Mouse (Mus musculus) embryonic facial prominence, embryonic 14.5 days (tissue): ENCODE results near the gene Galr2. TPM values are rescaled to one million over a fixed set of nuclear protein-coding genes. Genes with fewer than 3 reads are reported as not detected.

Source experiments
- ATAC-seq: fragments of 200-750 bp; cut with Nextera tagmentation; 2 replicates; pipeline ENCODE4 v1.8.0; 2017; ENCODE audit warnings: low read depth, moderate number of reproducible peaks, moderate TSS enrichment
- DNase-seq: peaks from one replicate; pipeline ENCODE4 v3.0.0-alpha.2; 2015; ENCODE audit warnings: low spot score
- H3K27ac ChIP-seq: fragments of 300-500 bp; sonication (generic); replicated peaks from 2 replicates; pipeline ENCODE4 v1.5.1; 2014; ENCODE audit warnings: low read depth, mild to moderate bottlenecking, low read length, moderate library complexity
- H3K27me3 ChIP-seq: fragments of 300-500 bp; sonication (generic); replicated peaks from 2 replicates; pipeline ENCODE4 v1.6.1; 2014; ENCODE audit warnings: low read length; ENCODE audit not compliant: control insufficient read depth, insufficient read depth
- H3K36me3 ChIP-seq: fragments of 300-500 bp; sonication (generic); 2 replicates; pipeline ENCODE4 v1.6.1; 2014; ENCODE audit warnings: low read length, mixed read lengths; ENCODE audit not compliant: control insufficient read depth, insufficient read depth
- H3K4me1 ChIP-seq: fragments of 300-500 bp; sonication (generic); 2 replicates; pipeline ENCODE4 v1.6.1; 2014; ENCODE audit warnings: antibody characterized with exemption, low read length; ENCODE audit not compliant: control insufficient read depth, insufficient read depth
- H3K4me2 ChIP-seq: fragments of 300-500 bp; sonication (generic); 2 replicates; pipeline ENCODE4 v1.6.1; 2014; ENCODE audit warnings: low read depth, mild to moderate bottlenecking, low read length, moderate library complexity, mixed read lengths
- H3K4me3 ChIP-seq: fragments of 300-500 bp; sonication (generic); 2 replicates; pipeline ENCODE4 v1.5.1; 2014; ENCODE audit warnings: low read depth, mild to moderate bottlenecking, low read length
- H3K9ac ChIP-seq: fragments of 300-500 bp; sonication (generic); 2 replicates; pipeline ENCODE4 v1.6.1; 2014; ENCODE audit warnings: low read depth, mild to moderate bottlenecking, low read length, moderate library complexity, mixed read lengths
- H3K9me3 ChIP-seq: fragments of 300-500 bp; sonication (generic); 2 replicates; pipeline ENCODE4 v1.6.1; 2016; ENCODE audit warnings: low read length; ENCODE audit not compliant: control insufficient read depth
- WGBS: fragments of 180-500 bp; shearing (Covaris S2); extraction: QIAGEN DNeasy Blood & Tissue Kit; methylation state at CpG from one replicate; pipeline ENCODE4 v1.1.7; 2014; 5-methylcytosine and 5-hydroxymethylcytosine counted together
- polyA plus RNA-seq: library from polyadenylated mRNA; unstranded; fragments of >200 nt; fragmentation: Nextera tagmentation; extraction: Ambion mirVana; gene quantifications from 2 replicates; pipeline ENCODE4 v1.2.1, GENCODE M21; 2014

Gene Galr2
- polyA plus RNA-seq, 1 experiment from 2014 or later = 0.60 TPM

GRCm38 (mm10) chr11:116307019-116307725 is 26.4 kb downstream of the Galr2 start, which contains the start of gene Exoc7:
Gene Exoc7, minus strand, starts transcription at chr11:116307233.
- no peaks in the 10 kb centered on the region for H3K27me3 ChIP-seq
- H3K4me2 ChIP-seq = peak within 1 kb of the TSS; percentile 82
- no peaks in the 10 kb centered on the region for H3K9me3 ChIP-seq
- no peak for ATAC-seq
- peak within 1 kb of the TSS; percentile 82 for H3K9ac ChIP-seq
- peak within 1 kb of the TSS; percentile 77 for H3K4me3 ChIP-seq
- H3K36me3 ChIP-seq = peaks cover 31% of the 10 kb centered on the region
- peak within 1 kb of the TSS; percentile 44; the same call in 1 of the 2 replicates for H3K27ac ChIP-seq
- no peak for DNase-seq
- peaks cover 4% of the 10 kb centered on the region; the same call in 1 of the 2 replicates for H3K4me1 ChIP-seq
- WGBS = 78% methylated on average over 10 of the region's 10 CpGs

GRCm38 (mm10) chr11:116307762-116308531 is 27.2 kb downstream of the Galr2 start:
- DNase-seq (no peak), ATAC-seq (no peak)
- peaks cover 4% of the 10 kb centered on the region; the same call in 1 of the 2 replicates for H3K4me1 ChIP-seq
- no peaks in the 10 kb centered on the region for H3K9me3 ChIP-seq
- H3K4me2 ChIP-seq = no peak overlapping the region
- peaks cover 23% of the 10 kb centered on the region for H3K36me3 ChIP-seq
- 91% methylated on average over 12 of the region's 12 CpGs for WGBS
- H3K27me3 ChIP-seq = no peaks in the 10 kb centered on the region
- no peak overlapping the region for H3K4me3 ChIP-seq
- H3K9ac ChIP-seq = no peak overlapping the region
- no peak overlapping the region for H3K27ac ChIP-seq

- H3K27me3 ChIP-seq = no peaks in the 10 kb centered on the region
- ATAC-seq (no peak), DNase-seq (no peak)
- no peaks in the 10 kb centered on the region for H3K9me3 ChIP-seq
- WGBS = 65% methylated on average over 3 of the region's 3 CpGs
- H3K4me1 ChIP-seq = peaks cover 4% of the 10 kb centered on the region; the same call in 1 of the 2 replicates
- H3K9ac ChIP-seq = no peak overlapping the region
- no peak overlapping the region for H3K4me3 ChIP-seq
- peaks cover 7% of the 10 kb centered on the region; the same call in 1 of the 2 replicates for H3K36me3 ChIP-seq
- no peak overlapping the region for H3K4me2 ChIP-seq
- no peak overlapping the region for H3K27ac ChIP-seq
These were observed 28.9 kb downstream of the Galr2 start for GRCm38 (mm10) chr11:116309601-116310000.

GRCm38 (mm10) chr11:116311169-116311568 is 30.4 kb downstream of the Galr2 start:
- DNase-seq (peak; percentile 84), ATAC-seq (no peak)
- Histone ChIP-seq H3K4me1 (peaks cover 4% of the 10 kb centered on the region; the same call in 1 of the 2 replicates), H3K4me3 (no peak overlapping the region), H3K4me2 (no peak overlapping the region), H3K9ac (no peak overlapping the region), H3K36me3 (no peaks in the 10 kb centered on the region), H3K9me3 (no peaks in the 10 kb centered on the region), H3K27me3 (no peaks in the 10 kb centered on the region), H3K27ac (peak overlapping the region; percentile 52; the same call in 1 of the 2 replicates)
- 37% methylated on average over 8 of the region's 8 CpGs for WGBS

- Histone ChIP-seq H3K4me1 (no peaks in the 10 kb centered on the region; the same call in 1 of the 2 replicates), H3K36me3 (no peaks in the 10 kb centered on the region), H3K9ac (no peak overlapping the region), H3K9me3 (no peaks in the 10 kb centered on the region), H3K27me3 (no peaks in the 10 kb centered on the region), H3K27ac (no peak overlapping the region), H3K4me3 (no peak overlapping the region), H3K4me2 (no peak overlapping the region)
- DNase-seq (peak; percentile 88), ATAC-seq (peak; percentile 80)
- 30% methylated on average over 8 of the region's 8 CpGs for WGBS
These were observed 31.6 kb downstream of the Galr2 start for GRCm38 (mm10) chr11:116312359-116312758.

GRCm38 (mm10) chr11:116318719-116319659 is 38.2 kb downstream of the Galr2 start:
- Histone ChIP-seq H3K9ac (peak overlapping the region; percentile 69), H3K27ac (no peak overlapping the region), H3K4me1 (0 out of 2 replicates have a peak, but pooled peaks cover 4% of the 10 kb centered on the region), H3K27me3 (no peaks in the 10 kb centered on the region), H3K4me2 (peak overlapping the region; percentile 94), H3K36me3 (no peaks in the 10 kb centered on the region), H3K4me3 (peak overlapping the region; percentile 46), H3K9me3 (no peaks in the 10 kb centered on the region)
- peak; percentile 84 for DNase-seq
- 2% methylated on average over 38 of the region's 41 CpGs for WGBS
- ATAC-seq = peak; percentile 89

- ATAC-seq (no peak), DNase-seq (no peak)
- Histone ChIP-seq H3K4me1 (peaks cover 2% of the 10 kb centered on the region; the same call in 1 of the 2 replicates), H3K36me3 (no peaks in the 10 kb centered on the region), H3K4me3 (no peak overlapping the region), H3K9me3 (no peaks in the 10 kb centered on the region), H3K27me3 (no peaks in the 10 kb centered on the region), H3K27ac (no peak overlapping the region), H3K9ac (no peak overlapping the region), H3K4me2 (no peak overlapping the region)
- 64% methylated on average over 7 of the region's 7 CpGs for WGBS
These were observed 46.3 kb downstream of the Galr2 start for GRCm38 (mm10) chr11:116326963-116327603.
